Mouse (Mus musculus): ENCODE measurements around the gene Tex46. TPM values are rescaled to one million over a fixed set of nuclear protein-coding genes. Genes with fewer than 3 reads are reported as not detected.

Tex46 gene
- total RNA-seq (2021) = not detected
- long read RNA-seq, experiment 1 = 0 reads
- long read RNA-seq, experiment 2 = 0 reads

GRCm38 (mm10) chr4:136610387-136610856 is at the start of gene Tex46:
TSS of gene Tex46 (plus strand) at chr4:136610437.
- no peak for DNase-seq (ENCODE audit: low spot score in 2 of 2)

GRCm38 (mm10) chr4:136562755-136563154 is 47.5 kb upstream of the Tex46 start:
- DNase-seq (ENCODE audit: low spot score in 2 of 2) = no peak

GRCm38 (mm10) chr4:136568629-136569028 is 41.6 kb upstream of the Tex46 start:
- DNase-seq (ENCODE audit: low spot score in 2 of 2) = no peak

- DNase-seq (ENCODE audit: low spot score in 2 of 2) = no peak
Observed at GRCm38 (mm10) chr4:136569998-136570397, 40.2 kb upstream of the Tex46 start.

GRCm38 (mm10) chr4:136581885-136582284 is 28.4 kb upstream of the Tex46 start:
- DNase-seq (ENCODE audit: low spot score in 2 of 2) = no peak

- DNase-seq (ENCODE audit: low spot score in 2 of 2) = no peak
Observed at GRCm38 (mm10) chr4:136587221-136587827, 22.9 kb upstream of the Tex46 start.

- no peak for DNase-seq (ENCODE audit: low spot score in 2 of 2)
Observed at GRCm38 (mm10) chr4:136588003-136588402, 22.2 kb upstream of the Tex46 start.

- DNase-seq (ENCODE audit: low spot score in 2 of 2) = no peak
Observed at GRCm38 (mm10) chr4:136592111-136592510, 18.1 kb upstream of the Tex46 start.

- DNase-seq (ENCODE audit: low spot score in 2 of 2) = no peak
Observed at GRCm38 (mm10) chr4:136594006-136594405, 16.2 kb upstream of the Tex46 start.

GRCm38 (mm10) chr4:136595221-136595620 is 15.0 kb upstream of the Tex46 start:
- no peak for DNase-seq (ENCODE audit: low spot score in 2 of 2)

GRCm38 (mm10) chr4:136598268-136598876 is 11.9 kb upstream of the Tex46 start:
- no peak for DNase-seq (ENCODE audit: low spot score in 2 of 2)

GRCm38 (mm10) chr4:136599869-136600268 is 10.4 kb upstream of the Tex46 start:
- no peak for DNase-seq (ENCODE audit: low spot score in 2 of 2)

GRCm38 (mm10) chr4:136600536-136600935 is 9.7 kb upstream of the Tex46 start:
- no peak for DNase-seq (ENCODE audit: low spot score in 2 of 2)

GRCm38 (mm10) chr4:136601476-136601875 is 8.8 kb upstream of the Tex46 start:
- DNase-seq (ENCODE audit: low spot score in 2 of 2) = peak; percentile 56 to 68

- peak in 1 of 2 experiments; percentile 28 for DNase-seq (ENCODE audit: low spot score in 2 of 2)
Observed at GRCm38 (mm10) chr4:136602018-136602554, 8.2 kb upstream of the Tex46 start.

GRCm38 (mm10) chr4:136602568-136602967 is 7.7 kb upstream of the Tex46 start, which contains the start of gene Kdm1a:
TSS of gene Kdm1a (minus strand) at chr4:136602723.
- DNase-seq (ENCODE audit: low spot score in 2 of 2) = peak; percentile 95 to 97

- no peak for DNase-seq (ENCODE audit: low spot score in 2 of 2)
Observed at GRCm38 (mm10) chr4:136605756-136606485, 4.3 kb upstream of the Tex46 start.

- DNase-seq (ENCODE audit: low spot score in 2 of 2) = no peak
Observed at GRCm38 (mm10) chr4:136613657-136614056, 3.4 kb downstream of the Tex46 start.

- peak in 1 of 2 experiments; percentile 68 for DNase-seq (ENCODE audit: low spot score in 2 of 2)
Observed at GRCm38 (mm10) chr4:136621336-136621735, 11.1 kb downstream of the Tex46 start.

- DNase-seq (ENCODE audit: low spot score in 2 of 2) = no peak
Observed at GRCm38 (mm10) chr4:136621956-136622355, 11.7 kb downstream of the Tex46 start.

GRCm38 (mm10) chr4:136622388-136622787 is 12.2 kb downstream of the Tex46 start, which contains the start of gene Lactbl1:
TSS of gene Lactbl1 (plus strand) at chr4:136622621.
- DNase-seq (ENCODE audit: low spot score in 2 of 2) = no peak

- no peak for DNase-seq (ENCODE audit: low spot score in 2 of 2)
Observed at GRCm38 (mm10) chr4:136626590-136626989, 16.4 kb downstream of the Tex46 start.
